Mouse (Mus musculus): Measurements from ENCODE around the gene Il5ra. TPM values are rescaled to one million over a fixed set of nuclear protein-coding genes. Genes with fewer than 3 reads are reported as not detected.

Gene Il5ra
- total RNA-seq, 2 experiments from 2014 or later, result not detected

DNA sequence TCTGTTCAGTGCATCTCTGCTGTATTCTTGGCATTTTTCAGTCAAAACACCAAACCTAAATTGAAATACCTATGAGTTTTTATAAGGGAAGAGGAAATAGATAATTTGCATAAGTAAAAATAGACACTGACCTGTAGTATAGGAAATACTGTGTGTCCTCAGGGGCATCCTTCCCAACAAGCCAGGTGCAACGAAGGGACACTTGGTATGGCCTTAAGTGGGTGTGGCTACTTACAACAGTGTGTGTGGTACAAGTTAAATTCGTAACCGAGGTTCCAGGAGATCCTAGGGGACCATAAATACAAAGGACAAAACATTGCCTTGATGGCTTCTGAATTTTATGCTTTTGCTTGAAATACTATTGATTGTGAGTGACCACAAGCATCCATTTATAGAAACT, 10.6 kb downstream of the Il5ra start:
- DNase-seq, result no peak

DNA sequence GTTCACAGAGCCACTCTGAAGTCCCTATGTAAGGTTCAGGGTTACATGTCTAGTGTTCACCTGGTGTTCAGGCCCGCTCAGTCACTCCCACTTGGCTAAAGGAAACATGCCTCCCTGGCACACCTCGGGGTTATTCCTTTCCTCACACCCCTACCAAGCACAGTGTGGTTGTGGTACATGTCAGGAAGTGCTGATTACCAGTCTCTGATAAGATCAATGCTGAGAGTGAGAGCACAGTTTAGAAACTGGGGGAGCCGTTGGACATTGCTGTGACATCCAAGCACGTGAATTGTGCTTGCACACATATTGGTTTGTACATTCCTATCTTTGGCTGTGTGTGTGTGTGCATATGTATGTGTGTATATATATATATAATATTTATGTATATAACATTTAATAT, 16.3 kb downstream of the Il5ra start:
- DNase-seq, result no peak

DNA sequence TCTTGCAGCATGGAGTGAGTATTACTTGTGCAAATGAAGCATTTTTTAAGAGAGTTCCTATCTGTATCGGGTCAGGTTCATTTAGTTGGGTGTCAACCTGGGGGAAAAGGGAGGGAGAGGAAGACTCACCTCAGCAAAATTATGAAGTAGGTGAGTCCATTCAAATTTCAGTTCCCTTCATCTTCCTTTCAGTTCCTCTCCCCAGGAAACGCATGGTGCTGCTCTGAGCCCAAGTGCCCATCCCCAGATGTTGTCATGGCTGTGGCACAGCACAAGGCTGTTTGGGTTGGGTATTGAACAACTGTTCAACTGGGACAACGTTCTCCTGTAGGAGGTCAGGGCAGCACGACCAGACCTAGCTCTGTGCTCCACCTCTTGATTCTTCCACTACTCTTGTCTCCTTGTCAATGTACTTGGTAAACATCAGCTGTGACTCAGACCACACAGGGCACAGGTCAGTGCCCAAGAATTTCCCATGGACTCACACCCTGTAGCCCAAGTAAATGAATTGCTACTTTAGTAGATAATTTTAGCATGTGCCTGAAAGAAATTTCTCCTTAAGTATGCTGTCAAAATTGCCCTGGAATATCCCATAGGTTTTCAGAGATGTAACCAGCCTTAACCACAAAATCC, 19.0 kb downstream of the Il5ra start:
- DNase-seq, result no peak

DNA sequence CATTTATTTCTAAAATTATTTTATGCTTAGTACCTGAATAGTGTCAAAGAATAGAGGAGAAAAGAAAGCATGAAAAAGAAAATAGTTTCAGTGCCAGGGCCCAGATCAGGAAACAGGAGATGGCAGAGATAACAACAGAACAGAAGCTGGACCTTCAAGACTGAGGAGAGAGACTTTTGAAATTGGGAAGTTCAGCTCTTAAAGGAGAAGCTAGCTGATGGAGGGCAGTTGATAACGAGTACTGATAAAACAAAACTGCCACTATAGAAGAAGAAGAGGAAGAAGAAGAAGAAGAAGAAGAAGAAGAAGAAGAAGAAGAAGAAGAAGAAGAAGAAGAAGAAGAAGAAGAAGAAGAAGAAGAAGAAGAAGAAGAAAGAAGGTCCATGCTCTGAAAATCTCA, 21.1 kb downstream of the Il5ra start:
- DNase-seq, result no peak

DNA sequence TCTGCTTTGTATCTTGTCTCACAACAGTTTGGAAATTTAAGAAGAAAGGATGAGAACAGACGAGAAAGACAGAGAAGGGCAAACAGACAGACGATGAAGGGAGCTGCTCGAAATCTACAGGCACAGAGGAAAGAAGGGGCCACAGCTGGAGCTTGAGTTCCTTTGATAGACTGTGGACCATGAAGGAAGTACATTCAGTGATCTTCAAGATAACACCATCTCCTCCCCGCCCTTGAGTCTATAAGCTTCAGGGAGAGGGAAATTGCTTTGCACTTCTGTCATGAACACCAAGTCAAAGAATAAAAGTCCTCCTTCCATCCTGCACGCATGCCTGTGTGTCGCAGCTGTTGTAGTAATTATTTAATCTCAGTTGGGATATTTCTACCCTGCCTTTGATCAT, 22.8 kb downstream of the Il5ra start:
- no peak for DNase-seq

DNA sequence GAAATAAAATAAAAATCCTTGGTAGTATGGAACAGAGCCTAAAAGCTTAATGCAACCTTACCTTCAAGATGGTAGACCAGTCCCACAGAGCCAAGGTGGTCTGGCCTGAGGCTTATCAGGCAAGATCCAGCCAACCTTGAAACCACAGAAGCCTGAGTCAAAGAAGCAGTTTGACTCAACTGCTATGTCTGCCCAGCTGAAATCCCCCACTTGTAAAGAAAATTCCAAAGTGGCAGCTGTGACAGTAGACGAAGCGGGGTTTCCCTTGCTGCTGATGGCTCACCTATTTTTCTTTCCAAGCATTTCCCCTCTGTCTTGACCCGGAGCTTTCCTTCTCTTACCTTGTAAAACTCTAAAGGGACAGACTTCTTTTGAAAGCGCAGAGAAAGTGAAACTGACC, 23.2 kb downstream of the Il5ra start:
- DNase-seq, result no peak

DNA sequence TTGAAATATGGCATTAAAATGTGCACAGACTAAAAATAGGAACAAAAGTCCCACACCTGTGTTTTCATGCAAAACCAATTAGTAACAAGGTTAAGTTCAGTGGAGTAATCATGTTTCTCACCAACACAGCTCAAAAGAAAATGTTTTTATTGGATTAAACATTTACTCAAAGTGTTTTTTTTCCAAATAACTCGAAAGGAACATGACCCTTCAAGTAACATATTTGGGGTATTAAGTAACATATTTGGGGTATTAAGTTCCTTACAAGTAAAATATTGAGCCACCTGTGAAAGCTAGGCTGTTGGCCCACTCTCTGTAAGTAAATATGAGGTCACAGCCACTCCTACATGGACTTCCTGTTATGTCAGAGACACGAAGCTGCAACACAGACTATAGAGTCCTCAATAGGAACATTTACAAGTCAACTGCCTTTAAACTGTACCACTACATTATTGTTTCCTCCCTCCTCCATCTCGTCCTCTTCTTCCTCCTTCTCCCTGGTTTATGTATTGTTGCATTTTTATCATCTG, 43.3 kb downstream of the Il5ra start:
- no peak for DNase-seq

DNA sequence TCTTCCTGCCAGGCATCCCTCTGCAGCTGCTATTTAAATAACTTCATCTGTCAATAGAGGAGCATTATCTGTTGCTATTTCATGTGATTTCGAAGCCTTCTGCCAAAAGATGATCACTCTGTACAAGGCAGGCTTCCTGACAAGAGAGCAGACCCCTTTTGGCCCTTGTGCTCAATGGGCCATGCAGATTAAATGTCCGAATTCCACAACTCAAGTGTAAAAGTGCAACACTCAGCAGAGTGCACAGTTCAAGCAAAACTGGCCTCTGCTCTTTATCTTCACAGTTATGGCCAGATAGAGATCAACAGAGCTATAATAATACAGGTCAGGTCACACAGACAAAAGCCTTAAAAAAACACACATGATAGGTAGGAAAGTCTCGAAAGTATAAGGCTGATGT, 46.9 kb downstream of the Il5ra start:
- no peak for DNase-seq

DNA sequence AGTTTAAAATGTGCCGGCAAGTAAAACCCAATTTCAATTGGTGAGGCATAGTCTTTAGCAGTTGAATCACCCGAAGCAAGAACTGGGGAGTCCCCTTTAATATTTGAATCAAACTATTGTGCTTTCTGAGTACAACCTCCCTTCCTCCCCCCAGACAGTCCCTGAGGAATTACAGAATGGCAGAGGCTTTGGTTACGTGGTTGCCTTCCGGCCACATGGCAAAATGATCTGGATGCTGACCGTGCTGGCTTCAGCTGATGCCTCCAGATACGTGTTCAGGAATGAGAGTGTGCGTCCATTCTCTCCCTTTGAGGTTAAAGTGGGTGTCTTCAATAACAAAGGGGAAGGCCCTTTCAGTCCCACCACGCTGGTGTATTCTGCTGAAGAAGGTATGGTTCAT, 73.3 kb downstream of the Il5ra start:
- no peak for DNase-seq

DNA sequence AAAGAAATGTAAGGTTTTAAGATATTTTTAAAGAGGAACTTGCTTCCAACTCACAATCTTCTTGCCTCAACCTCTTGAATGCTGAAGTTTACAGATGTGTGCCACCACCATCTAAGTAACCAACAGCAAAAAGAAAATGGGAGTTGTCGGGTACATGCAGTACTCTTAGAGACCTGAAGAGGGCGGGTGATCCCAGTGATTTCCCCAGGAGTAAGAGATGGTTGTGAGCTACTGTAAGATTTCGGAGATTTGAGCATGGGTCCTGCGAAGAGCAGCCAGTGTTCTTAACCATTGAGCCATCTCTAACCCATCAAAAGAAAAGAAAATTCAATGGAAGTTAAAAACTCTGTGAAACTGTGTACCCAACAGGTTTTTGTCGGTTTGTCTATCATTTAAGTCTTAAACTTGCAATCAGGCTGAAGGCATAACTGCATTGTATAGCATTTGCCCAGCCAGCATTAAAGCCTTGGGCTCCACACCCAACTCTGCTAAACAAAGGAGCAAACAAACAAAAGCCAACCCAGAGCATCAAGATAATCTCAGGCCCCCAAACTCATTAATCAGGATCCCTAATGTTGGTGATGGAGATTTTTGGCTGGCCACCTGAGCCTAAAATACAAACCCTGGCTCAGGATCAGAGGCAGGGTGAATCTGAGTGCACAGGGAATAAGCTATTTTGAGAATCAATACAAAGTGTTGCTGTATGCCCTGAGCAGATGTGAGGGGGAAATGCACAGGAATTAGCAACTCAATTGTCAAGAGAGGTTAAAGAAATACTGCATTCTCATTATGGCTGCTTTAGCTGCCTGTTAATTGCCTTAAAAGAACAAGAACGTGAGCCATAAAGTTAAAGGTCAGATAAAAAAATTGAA, 84.8 kb downstream of the Il5ra start:
- peak; percentile 20 for DNase-seq

Other genes with a start within 250 kb of the Il5ra start
- 10 to 100 TPM; 28.6 to 29.5 TPM for gene Trnt1, start 20.1 kb upstream of the Il5ra start, total RNA-seq (2021)
- 10 to 100 TPM; 31.4 to 33.6 TPM for gene Crbn, start 51.0 kb upstream of the Il5ra start, total RNA-seq (2021)